Mouse (Mus musculus) MEL-GATA-1-ER (cell line): Measurements from ENCODE around the gene Smap1.

Source experiments
- DNase-seq: peaks from one replicate; pipeline ENCODE4 v3.0.0-alpha.2; 2012; ENCODE audit warnings: low read depth; ENCODE audit errors: extremely low read depth

Gene Smap1

GRCm38 (mm10) chr1:23836630-23837029 is 85.5 kb downstream of the Smap1 start:
- peak; percentile 67 for DNase-seq

GRCm38 (mm10) chr1:23834819-23835218 is 87.3 kb downstream of the Smap1 start:
- no peak for DNase-seq

DNA sequence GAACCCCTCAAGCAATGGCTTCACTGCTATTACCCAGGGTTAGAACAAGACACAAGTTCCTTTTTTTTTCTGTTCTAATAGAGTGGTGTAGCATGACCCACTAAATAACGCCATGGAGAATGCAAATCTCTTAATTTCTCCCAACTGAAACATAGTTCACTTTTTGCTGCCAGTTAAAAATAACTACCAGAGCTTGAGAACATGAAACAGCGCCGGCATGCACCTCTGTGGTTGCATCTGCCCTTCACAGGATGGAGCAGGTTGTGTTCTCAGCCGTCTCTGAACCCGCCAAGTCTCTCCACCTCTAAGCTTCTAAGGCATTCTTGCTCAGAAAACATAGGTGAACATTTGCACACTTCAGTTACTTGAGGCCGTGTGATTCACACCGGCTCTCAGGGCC is 87.9 kb downstream of the Smap1 start:
- no peak for DNase-seq

- DNase-seq, result peak; percentile 62
These were observed 95.0 kb downstream of the Smap1 start for GRCm38 (mm10) chr1:23826887-23827758.

- DNase-seq, result no peak
These were observed 100.5 kb downstream of the Smap1 start for GRCm38 (mm10) chr1:23821615-23822014.

GRCm38 (mm10) chr1:23798306-23798705 is 123.8 kb downstream of the Smap1 start:
- no peak for DNase-seq
